Mouse (Mus musculus) mesoderm, embryonic 11.5 days (tissue): Measurements from ENCODE around the gene Prps1l3.

ENCODE experiments used
- DNase-seq: peaks from one replicate; pipeline ENCODE4 v3.0.0-alpha.2; 2012; ENCODE audit warnings: low read depth, low spot score

The Prps1l3 gene

GRCm38 (mm10) chr12:57243671-57244495 lies 13.7 kb downstream of the Prps1l3 start:
- DNase-seq, result no peak

GRCm38 (mm10) chr12:57258572-57258971 lies 28.4 kb downstream of the Prps1l3 start:
- DNase-seq, result no peak

DNA sequence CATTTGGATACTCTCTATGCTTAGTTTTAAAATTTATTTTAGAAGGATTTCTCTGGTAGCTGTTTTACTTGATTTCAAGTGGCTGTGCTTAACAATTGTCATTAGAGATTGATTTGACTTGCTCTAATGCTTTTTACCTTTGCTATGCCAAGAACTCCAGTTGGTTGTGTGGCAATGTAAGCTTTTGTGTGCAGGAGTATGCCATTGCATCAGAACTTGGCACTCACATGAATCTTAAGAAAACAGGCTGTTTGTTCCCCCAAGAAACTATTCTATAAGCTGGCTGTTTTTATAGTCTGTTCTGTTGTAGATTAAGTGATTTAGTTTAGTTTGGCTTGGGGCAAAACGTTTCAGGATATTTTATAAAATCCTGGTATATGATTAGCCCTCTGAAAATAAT lies 45.2 kb downstream of the Prps1l3 start:
- no peak for DNase-seq

GRCm38 (mm10) chr12:57281155-57282114 lies 51.2 kb downstream of the Prps1l3 start:
- DNase-seq, result peak; percentile 65

- DNase-seq, result no peak
Observed at GRCm38 (mm10) chr12:57285303-57286059, 55.3 kb downstream of the Prps1l3 start.
